Mouse (Mus musculus) hindbrain, embryonic 14.5 days (tissue): ENCODE measurements around the gene Tunar. TPM values are rescaled to one million over a fixed set of nuclear protein-coding genes. Genes with fewer than 3 reads are reported as not detected.

Experiments
- ATAC-seq: fragments of 200-750 bp; cut with Nextera tagmentation; 2 replicates; pipeline ENCODE4 v1.8.0; 2017; ENCODE audit warnings: moderate number of reproducible peaks, mild to moderate bottlenecking, moderate TSS enrichment, moderate library complexity; ENCODE audit not compliant: low FRiP score
- DNase-seq: peaks from one replicate; pipeline ENCODE4 v3.0.0-alpha.2; 2015; ENCODE audit warnings: low spot score
- H3K27ac ChIP-seq: fragments of 300-500 bp; sonication (generic); 2 replicates; pipeline ENCODE4 v1.5.1; 2014; ENCODE audit warnings: mild to moderate bottlenecking, moderate library complexity
- H3K27me3 ChIP-seq: fragments of 300-500 bp; sonication (generic); 2 replicates; pipeline ENCODE4 v1.6.1; 2014; ENCODE audit warnings: mild to moderate bottlenecking, low read length, mixed read lengths; ENCODE audit not compliant: control insufficient read depth, insufficient read depth
- H3K36me3 ChIP-seq: fragments of 300-500 bp; sonication (generic); replicated peaks from 2 replicates; pipeline ENCODE4 v1.6.1; 2014; ENCODE audit not compliant: control insufficient read depth, insufficient read depth
- H3K4me1 ChIP-seq: fragments of 300-500 bp; sonication (generic); replicated peaks from 2 replicates; pipeline ENCODE4 v1.6.1; 2014; ENCODE audit warnings: antibody characterized with exemption, low read length, mixed read lengths; ENCODE audit not compliant: control insufficient read depth, insufficient read depth
- H3K4me2 ChIP-seq: fragments of 300-500 bp; sonication (generic); replicated peaks from 2 replicates; pipeline ENCODE4 v1.6.1; 2014; ENCODE audit warnings: mild to moderate bottlenecking, moderate library complexity
- H3K4me3 ChIP-seq: fragments of 300-500 bp; sonication (generic); replicated peaks from 2 replicates; pipeline ENCODE4 v1.5.1; 2014; ENCODE audit warnings: mild to moderate bottlenecking, low read length
- H3K9ac ChIP-seq: fragments of 300-500 bp; sonication (generic); 2 replicates; pipeline ENCODE4 v1.6.1; 2014
- H3K9me3 ChIP-seq: fragments of 300-500 bp; sonication (generic); 2 replicates; pipeline ENCODE4 v1.6.1; 2016; ENCODE audit warnings: low read length; ENCODE audit not compliant: control insufficient read depth
- WGBS: fragments of 180-500 bp; shearing (Covaris S2); extraction: QIAGEN DNeasy Blood & Tissue Kit; methylation state at CpG from one replicate; pipeline ENCODE4 v1.1.7; 2014; 5-methylcytosine and 5-hydroxymethylcytosine counted together
- polyA plus RNA-seq: library from polyadenylated mRNA; unstranded; fragments of >200 nt; fragmentation: Nextera tagmentation; extraction: Ambion mirVana; gene quantifications from 2 replicates; pipeline ENCODE4 v1.2.1, GENCODE M21; 2014

The Tunar gene
- polyA plus RNA-seq, 1 experiment from 2014 or later = 20.3 TPM

DNA sequence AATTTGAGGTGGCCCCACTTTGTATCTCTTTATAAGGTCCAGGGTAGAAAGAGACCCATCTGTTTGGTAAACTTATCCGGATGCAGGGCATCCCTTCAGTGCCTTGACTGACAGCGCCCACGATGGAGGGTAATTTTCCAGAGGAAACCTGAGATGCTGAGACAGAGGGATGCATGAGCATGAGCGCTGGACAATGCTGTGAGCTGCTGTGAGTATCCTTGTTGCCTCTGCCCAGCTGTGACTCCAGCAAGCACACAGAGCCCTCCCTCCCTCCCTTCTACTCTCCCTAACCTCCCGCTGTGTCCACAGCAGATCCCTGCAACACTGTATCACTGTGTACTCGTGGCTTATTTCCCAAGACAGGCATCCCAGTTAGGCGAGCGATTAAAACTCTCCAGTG is 40.9 kb downstream of the Tunar start:
- Histone ChIP-seq H3K36me3 (no peaks in the 10 kb centered on the region), H3K4me3 (no peak overlapping the region), H3K9ac (no peak overlapping the region), H3K9me3 (no peaks in the 10 kb centered on the region), H3K4me1 (peaks cover 14% of the 10 kb centered on the region; the same call in 1 of the 2 replicates), H3K4me2 (no peak overlapping the region), H3K27ac (no peak overlapping the region), H3K27me3 (no peaks in the 10 kb centered on the region)
- no peak for ATAC-seq
- WGBS = 56% methylated on average over 8 of the region's 8 CpGs
- no peak for DNase-seq

GRCm38 (mm10) chr12:105376976-105377375 is 43.3 kb downstream of the Tunar start:
- H3K27ac ChIP-seq = no peak overlapping the region
- H3K4me2 ChIP-seq = no peak overlapping the region
- H3K9me3 ChIP-seq = no peaks in the 10 kb centered on the region
- DNase-seq (no peak), ATAC-seq (no peak)
- no peak overlapping the region for H3K4me3 ChIP-seq
- 56% methylated on average over 12 of the region's 12 CpGs for WGBS
- H3K36me3 ChIP-seq = 0 out of 2 replicates have a peak, but pooled peaks cover 7% of the 10 kb centered on the region
- peaks cover 14% of the 10 kb centered on the region; the same call in 1 of the 2 replicates for H3K4me1 ChIP-seq
- H3K27me3 ChIP-seq = no peaks in the 10 kb centered on the region
- H3K9ac ChIP-seq = no peak overlapping the region

DNA sequence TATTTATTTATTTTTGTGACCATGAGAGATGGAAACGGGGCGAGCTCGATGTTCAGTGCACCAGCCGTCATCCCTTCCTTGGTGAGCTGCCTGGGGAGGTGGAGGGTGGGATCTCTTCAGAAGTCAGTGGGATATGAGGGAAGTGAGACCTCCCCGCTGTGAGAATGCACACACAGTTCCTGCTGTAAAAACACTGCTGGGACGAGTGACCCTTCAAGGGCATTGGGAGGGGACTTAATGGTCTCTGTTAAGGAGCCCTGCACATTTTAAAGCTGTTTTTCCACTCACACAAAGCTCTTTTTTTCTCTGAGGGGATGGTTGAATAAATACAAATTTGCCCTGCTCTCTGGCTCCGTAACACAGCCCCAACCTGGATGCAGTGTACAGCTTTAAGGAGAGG is 49.1 kb downstream of the Tunar start:
- H3K4me1 ChIP-seq = peaks cover 3% of the 10 kb centered on the region; the same call in 1 of the 2 replicates
- WGBS = 57% methylated on average over 7 of the region's 7 CpGs
- no peak overlapping the region for H3K4me3 ChIP-seq
- no peaks in the 10 kb centered on the region for H3K9me3 ChIP-seq
- DNase-seq (no peak), ATAC-seq (no peak)
- H3K4me2 ChIP-seq = no peak overlapping the region
- H3K27ac ChIP-seq = no peak overlapping the region
- H3K27me3 ChIP-seq = no peaks in the 10 kb centered on the region
- 0 out of 2 replicates have a peak, but pooled peaks cover 7% of the 10 kb centered on the region for H3K36me3 ChIP-seq
- no peak overlapping the region for H3K9ac ChIP-seq

GRCm38 (mm10) chr12:105394671-105395070 is 61.0 kb downstream of the Tunar start:
- H3K4me2 ChIP-seq = no peak overlapping the region
- ATAC-seq (no peak), DNase-seq (no peak)
- H3K27me3 ChIP-seq = no peaks in the 10 kb centered on the region
- H3K27ac ChIP-seq = no peak overlapping the region
- no peaks in the 10 kb centered on the region for H3K36me3 ChIP-seq
- H3K4me1 ChIP-seq = peaks cover 13% of the 10 kb centered on the region; the same call in 1 of the 2 replicates
- no peak overlapping the region for H3K9ac ChIP-seq
- WGBS = 65% methylated on average over 7 of the region's 7 CpGs
- H3K9me3 ChIP-seq = no peaks in the 10 kb centered on the region
- no peak overlapping the region for H3K4me3 ChIP-seq

GRCm38 (mm10) chr12:105398172-105398571 is 64.5 kb downstream of the Tunar start:
- Histone ChIP-seq H3K4me2 (no peak overlapping the region), H3K4me3 (no peak overlapping the region), H3K27ac (peak overlapping the region; percentile 18; the same call in 1 of the 2 replicates), H3K36me3 (no peaks in the 10 kb centered on the region), H3K27me3 (no peaks in the 10 kb centered on the region), H3K4me1 (peaks cover 13% of the 10 kb centered on the region; the same call in 1 of the 2 replicates), H3K9me3 (no peaks in the 10 kb centered on the region), H3K9ac (no peak overlapping the region)
- WGBS = 30% methylated on average over 5 of the region's 5 CpGs
- DNase-seq (peak; percentile 38), ATAC-seq (peak; percentile 68)

- Histone ChIP-seq H3K9me3 (no peaks in the 10 kb centered on the region), H3K27me3 (no peaks in the 10 kb centered on the region), H3K27ac (no peak overlapping the region), H3K4me3 (no peak overlapping the region), H3K4me1 (peaks cover 6% of the 10 kb centered on the region; the same call in 1 of the 2 replicates), H3K4me2 (no peak overlapping the region), H3K36me3 (no peaks in the 10 kb centered on the region), H3K9ac (no peak overlapping the region)
- WGBS = 45% methylated on average over 5 of the region's 5 CpGs
- DNase-seq (no peak), ATAC-seq (no peak)
Measured at GRCm38 (mm10) chr12:105403742-105404141, 70.1 kb downstream of the Tunar start.

- Histone ChIP-seq H3K4me2 (no peak overlapping the region), H3K36me3 (no peaks in the 10 kb centered on the region), H3K27ac (no peak overlapping the region), H3K4me3 (no peak overlapping the region), H3K9ac (no peak overlapping the region), H3K4me1 (0 out of 2 replicates have a peak, but pooled peaks cover 3% of the 10 kb centered on the region), H3K9me3 (no peaks in the 10 kb centered on the region), H3K27me3 (no peaks in the 10 kb centered on the region)
- ATAC-seq (no peak), DNase-seq (no peak)
- WGBS = 87% methylated on average over 6 of the region's 6 CpGs
Measured at GRCm38 (mm10) chr12:105406008-105406407, 72.3 kb downstream of the Tunar start.

GRCm38 (mm10) chr12:105413909-105414308 is 80.2 kb downstream of the Tunar start:
- DNase-seq (no peak), ATAC-seq (no peak)
- Histone ChIP-seq H3K9me3 (no peaks in the 10 kb centered on the region), H3K4me3 (no peak overlapping the region), H3K36me3 (no peaks in the 10 kb centered on the region), H3K4me2 (no peak overlapping the region), H3K27me3 (no peaks in the 10 kb centered on the region), H3K4me1 (0 out of 2 replicates have a peak, but pooled peaks cover 4% of the 10 kb centered on the region), H3K27ac (no peak overlapping the region), H3K9ac (no peak overlapping the region)
- 64% methylated on average over 8 of the region's 8 CpGs for WGBS

GRCm38 (mm10) chr12:105420476-105420875 is 86.8 kb downstream of the Tunar start:
- no peak overlapping the region for H3K4me2 ChIP-seq
- DNase-seq (no peak), ATAC-seq (no peak)
- no peak overlapping the region for H3K27ac ChIP-seq
- no peaks in the 10 kb centered on the region for H3K4me1 ChIP-seq
- WGBS = 55% methylated on average over 6 of the region's 6 CpGs
- H3K9ac ChIP-seq = no peak overlapping the region
- H3K36me3 ChIP-seq = no peaks in the 10 kb centered on the region
- no peaks in the 10 kb centered on the region for H3K9me3 ChIP-seq
- no peaks in the 10 kb centered on the region for H3K27me3 ChIP-seq
- H3K4me3 ChIP-seq = no peak overlapping the region

- no peak overlapping the region for H3K4me2 ChIP-seq
- no peak overlapping the region for H3K4me3 ChIP-seq
- H3K4me1 ChIP-seq = no peaks in the 10 kb centered on the region; the same call in 1 of the 2 replicates
- 79% methylated on average over 7 of the region's 7 CpGs for WGBS
- no peak for DNase-seq
- no peak for ATAC-seq
- H3K36me3 ChIP-seq = no peaks in the 10 kb centered on the region
- no peak overlapping the region for H3K9ac ChIP-seq
- H3K27me3 ChIP-seq = no peaks in the 10 kb centered on the region
- H3K27ac ChIP-seq = no peak overlapping the region
- no peaks in the 10 kb centered on the region for H3K9me3 ChIP-seq
Measured at GRCm38 (mm10) chr12:105426541-105426940, 92.9 kb downstream of the Tunar start.
